Mouse (Mus musculus) brown adipose tissue, adult 24 weeks (tissue): ENCODE results near the gene Fancg. TPM values are rescaled to one million over a fixed set of nuclear protein-coding genes. Genes with fewer than 3 reads are reported as not detected.
A peak's percentile ranks its signal among the peaks of the same experiment; 100 is the strongest.

ENCODE experiments used
- H3K27ac ChIP-seq: fragments of 200-500 bp; replicated peaks from 2 replicates; pipeline ENCODE4 v1.5.1; 2012; ENCODE audit warnings: low read depth, mild to moderate bottlenecking, low read length
- H3K4me1 ChIP-seq: fragments of 200-500 bp; 2 replicates; pipeline ENCODE4 v1.6.1; 2012; ENCODE audit warnings: low read length, mixed read lengths; ENCODE audit not compliant: control insufficient read depth, insufficient read depth, insufficient read length
- H3K4me3 ChIP-seq: fragments of 200-500 bp; 2 replicates; pipeline ENCODE4 v1.5.1; 2012; ENCODE audit warnings: low read depth, mild to moderate bottlenecking, low read length, moderate library complexity; ENCODE audit not compliant: insufficient read depth
- polyA plus RNA-seq: library from polyadenylated mRNA; stranded (reverse); fragments of >200 nt; gene quantifications from 2 replicates; pipeline ENCODE4 v1.2.4, GENCODE M21; 2012; ENCODE audit not compliant: missing spikeins, insufficient read depth, insufficient read length

Gene Fancg
- polyA plus RNA-seq, 1 experiment: 6.4 TPM

GRCm38 (mm10) chr4:43040114-43040572 is 29.8 kb upstream of the Fancg start:
- Histone ChIP-seq H3K27ac (peak overlapping the region; percentile 31; the same call in 1 of the 2 replicates), H3K4me3 (peak overlapping the region; percentile 68), H3K4me1 (peaks cover 20% of the 10 kb centered on the region)

GRCm38 (mm10) chr4:43039609-43040008 is 29.3 kb upstream of the Fancg start:
- Histone ChIP-seq H3K27ac (peak overlapping the region; percentile 31), H3K4me3 (peak overlapping the region; percentile 68), H3K4me1 (peaks cover 16% of the 10 kb centered on the region)

- H3K27ac ChIP-seq: peak overlapping the region; percentile 31
- peaks cover 10% of the 10 kb centered on the region; the same call in 1 of the 2 replicates for H3K4me1 ChIP-seq
- peak overlapping the region; percentile 68 for H3K4me3 ChIP-seq
Observed at GRCm38 (mm10) chr4:43038567-43039495, 28.5 kb upstream of the Fancg start.

- H3K4me1 ChIP-seq: peaks cover 10% of the 10 kb centered on the region; the same call in 1 of the 2 replicates
- H3K27ac ChIP-seq: no peak overlapping the region
- no peak overlapping the region for H3K4me3 ChIP-seq
Observed at GRCm38 (mm10) chr4:43037860-43038566, 27.7 kb upstream of the Fancg start.

DNA sequence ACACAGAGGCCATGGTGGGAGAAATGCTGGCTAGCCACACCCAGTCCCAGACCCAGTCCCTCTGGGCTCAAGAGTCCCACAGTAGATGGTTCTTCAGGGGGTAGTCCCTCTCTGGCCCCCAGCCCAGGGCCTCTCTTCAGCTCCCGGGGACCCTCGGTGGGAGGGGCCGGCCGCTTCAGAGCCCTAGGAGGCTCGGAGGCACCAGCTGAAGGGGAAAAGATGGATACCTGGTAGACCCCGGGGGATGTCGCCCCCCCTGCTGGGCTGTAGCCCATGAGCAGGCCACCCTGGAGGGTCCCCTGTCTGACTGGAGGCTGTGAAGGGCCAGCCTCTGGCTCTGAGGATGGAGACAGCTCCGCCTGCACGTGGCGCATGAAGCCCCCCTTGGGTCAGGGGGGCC is 26.1 kb upstream of the Fancg start:
- Histone ChIP-seq H3K4me1 (peaks cover 10% of the 10 kb centered on the region; the same call in 1 of the 2 replicates), H3K27ac (no peak overlapping the region), H3K4me3 (no peak overlapping the region)

GRCm38 (mm10) chr4:43035851-43036250 is 25.5 kb upstream of the Fancg start:
- peaks cover 10% of the 10 kb centered on the region; the same call in 1 of the 2 replicates for H3K4me1 ChIP-seq
- no peak overlapping the region for H3K4me3 ChIP-seq
- H3K27ac ChIP-seq: no peak overlapping the region

DNA sequence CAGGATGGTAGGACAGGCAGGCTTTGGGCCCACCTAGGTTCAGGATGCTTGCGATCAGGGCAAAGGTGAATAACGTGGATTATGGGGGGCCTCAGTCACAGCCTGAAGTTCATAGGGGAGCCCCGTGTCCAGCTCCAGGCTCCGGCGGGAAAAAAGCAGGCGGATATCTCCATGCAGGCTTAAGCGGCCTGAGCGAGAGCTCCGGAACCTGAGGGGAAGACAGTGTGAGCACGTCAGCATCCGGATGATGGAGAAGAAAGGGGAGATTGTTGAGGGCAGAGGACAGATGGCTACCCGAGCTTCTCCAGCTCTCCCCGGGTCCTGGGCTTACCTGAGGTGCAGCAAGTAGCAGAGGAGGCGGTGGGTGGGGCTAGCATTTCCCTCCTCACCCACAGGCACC is 23.2 kb upstream of the Fancg start:
- H3K4me1 ChIP-seq: peaks cover 2% of the 10 kb centered on the region; the same call in 1 of the 2 replicates
- H3K27ac ChIP-seq: no peak overlapping the region

DNA sequence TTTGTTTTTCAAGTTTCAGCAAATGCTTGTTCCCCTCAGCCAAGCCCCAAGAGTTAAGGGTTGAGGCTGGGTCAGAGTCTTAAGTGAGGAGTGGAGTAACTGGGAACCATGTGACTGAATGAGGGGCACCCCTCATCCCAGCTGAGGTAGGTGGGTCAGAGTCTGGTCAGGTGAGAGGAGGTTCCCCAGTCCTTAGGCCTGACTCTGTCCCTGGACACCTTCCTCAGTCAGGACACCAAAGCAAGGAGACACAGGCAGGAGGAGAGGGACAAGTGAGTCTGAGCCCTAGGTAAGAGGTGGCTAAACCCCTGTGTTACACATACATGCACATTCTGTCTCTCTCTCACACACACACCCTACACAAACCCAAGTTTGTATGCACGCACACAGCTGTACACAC is 22.2 kb upstream of the Fancg start:
- Histone ChIP-seq H3K27ac (no peak overlapping the region), H3K4me1 (peaks cover 2% of the 10 kb centered on the region; the same call in 1 of the 2 replicates), H3K4me3 (no peak overlapping the region)

More for the DNA sequence above, 23.2 kb upstream of the Fancg start:
- no peak overlapping the region for H3K4me3 ChIP-seq

DNA sequence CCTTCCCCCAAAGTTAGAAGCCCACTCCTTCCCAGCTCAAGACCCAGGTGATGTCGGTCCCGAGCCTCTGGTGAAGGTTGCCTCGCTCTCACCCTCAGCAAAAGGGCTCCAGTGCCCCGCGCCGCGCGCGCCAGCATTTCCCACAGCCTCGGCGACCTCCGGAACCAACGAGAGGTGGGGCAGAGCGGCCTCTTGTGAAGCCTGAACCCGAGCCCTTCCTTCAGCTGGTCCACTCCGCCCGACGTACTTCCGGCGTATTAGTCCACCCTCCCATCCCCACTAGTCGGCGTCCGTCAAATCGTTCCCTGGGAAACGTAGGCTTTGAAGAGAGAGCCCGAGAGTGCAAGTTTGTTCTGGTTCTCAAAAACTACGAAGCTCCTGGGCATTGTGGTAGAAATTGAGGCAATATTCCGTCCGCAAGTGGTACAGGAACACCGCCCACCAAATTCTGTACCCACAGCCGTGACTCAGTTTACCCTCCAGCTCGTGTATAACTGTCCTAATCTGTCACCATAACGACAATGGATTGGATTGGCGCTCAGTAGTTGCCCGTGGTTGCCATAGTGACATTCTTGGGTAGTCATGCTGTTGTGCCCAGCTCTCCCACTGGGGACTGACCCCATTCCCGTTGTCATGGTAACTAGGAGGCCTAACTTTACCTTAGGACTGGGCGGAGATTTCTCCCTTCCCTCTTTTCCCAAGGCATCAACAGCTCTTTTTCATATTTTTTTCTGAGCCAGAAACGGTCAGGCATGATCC is 21.1 kb upstream of the Fancg start, which contains the start of gene Stoml2:
Gene Stoml2 (minus strand): TSS at position 474 of the 759 bp plus-strand sequence.
- peak within 1 kb of the TSS; percentile 85 for H3K4me3 ChIP-seq
- H3K4me1 ChIP-seq: peaks cover 2% of the 10 kb centered on the region; the same call in 1 of the 2 replicates
- H3K27ac ChIP-seq: peak within 1 kb of the TSS; percentile 90

GRCm38 (mm10) chr4:43030780-43031230 is 20.5 kb upstream of the Fancg start:
- Histone ChIP-seq H3K4me3 (peak overlapping the region; percentile 85), H3K4me1 (peaks cover 2% of the 10 kb centered on the region; the same call in 1 of the 2 replicates), H3K27ac (peak overlapping the region; percentile 90)

- Histone ChIP-seq H3K27ac (no peak overlapping the region), H3K4me1 (peaks cover 2% of the 10 kb centered on the region; the same call in 1 of the 2 replicates), H3K4me3 (peak overlapping the region; percentile 85)
Observed at GRCm38 (mm10) chr4:43030352-43030751, 20.0 kb upstream of the Fancg start.

- Histone ChIP-seq H3K4me3 (no peak overlapping the region), H3K4me1 (peaks cover 6% of the 10 kb centered on the region; the same call in 1 of the 2 replicates), H3K27ac (no peak overlapping the region)
Observed at GRCm38 (mm10) chr4:43029749-43030148, 19.4 kb upstream of the Fancg start.

GRCm38 (mm10) chr4:43029121-43029520 is 18.8 kb upstream of the Fancg start:
- Histone ChIP-seq H3K4me1 (peaks cover 7% of the 10 kb centered on the region; the same call in 1 of the 2 replicates), H3K27ac (no peak overlapping the region), H3K4me3 (no peak overlapping the region)
